Mouse (Mus musculus): Measurements from ENCODE around the gene Shroom3.

DNA sequence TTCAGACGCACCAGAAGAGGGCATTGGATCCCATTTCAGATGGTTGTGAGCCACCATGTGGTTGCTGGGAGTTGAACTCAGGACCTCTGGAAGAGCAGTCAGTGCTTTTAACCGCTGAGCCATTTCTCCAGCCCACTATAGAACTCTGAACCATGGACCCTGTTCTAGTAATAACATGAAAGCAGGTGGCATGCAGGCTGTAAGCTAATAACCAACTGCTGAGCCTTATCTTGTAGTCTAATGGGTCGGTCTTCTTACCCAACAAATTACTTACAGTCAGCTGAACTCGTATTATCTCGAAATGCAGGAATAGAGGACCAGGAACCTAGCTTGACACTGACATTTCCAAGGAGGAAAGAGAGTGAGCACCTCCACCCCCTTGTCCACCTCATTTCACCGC is 311.1 kb downstream of the Shroom3 start:
- no peak for TF ChIP-seq CTCF (IDR thresholded peaks at IDR 0.05; ENCODE audit: low read depth, low read length)
- no peak for TF ChIP-seq POLR2A (IDR thresholded peaks at IDR 0.05; ENCODE audit: borderline replicate concordance, low read depth, low read length)

All from bone marrow macrophage, adult 2 months (primary cell).